Mouse (Mus musculus): ENCODE results near the gene Col11a2.
A peak's percentile ranks its signal among the peaks of the same experiment; 100 is the strongest.
"Not testable (repeated sequence)": the region's sequence is repeated elsewhere in the genome, so short reads cannot be mapped to it uniquely, and the experiment has no call there.

Gene Col11a2

DNA sequence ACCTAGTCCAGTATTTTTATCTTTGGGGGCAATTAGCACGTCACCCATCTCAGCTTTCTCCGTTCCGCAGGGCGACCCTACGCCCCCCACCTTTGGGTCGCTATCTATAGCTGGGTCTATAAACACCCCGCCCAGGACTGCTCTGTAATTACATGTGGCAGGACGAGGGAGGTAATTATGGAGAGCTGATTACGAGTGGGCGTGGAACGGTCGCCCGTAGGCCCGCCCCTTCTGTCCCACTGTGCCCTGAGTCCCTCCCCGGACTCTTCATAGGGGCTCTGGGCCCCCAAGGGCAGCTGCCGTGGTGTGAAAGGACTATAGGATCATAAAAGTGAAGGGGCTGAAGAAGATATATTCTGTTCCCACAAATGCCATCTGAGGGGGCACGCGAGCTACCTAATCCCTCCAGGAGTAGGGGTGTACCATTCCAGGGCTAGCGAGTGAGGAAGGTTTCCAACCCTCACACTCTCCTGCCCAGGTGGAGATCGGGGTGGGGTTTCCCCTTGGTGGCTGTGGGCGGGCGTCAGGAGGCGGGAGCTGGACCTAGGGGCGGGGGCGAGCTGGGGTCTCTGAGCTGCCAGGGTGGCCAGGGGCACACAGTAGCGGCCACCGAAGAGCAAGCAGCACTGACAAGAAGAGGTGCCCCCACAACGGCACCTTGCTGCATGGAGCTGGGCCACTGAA lies at the start of gene Col11a2:
Gene Col11a2, plus strand, starts transcription at position 560 of the 684 bp plus-strand sequence.
- no peak for DNase-seq

DNA sequence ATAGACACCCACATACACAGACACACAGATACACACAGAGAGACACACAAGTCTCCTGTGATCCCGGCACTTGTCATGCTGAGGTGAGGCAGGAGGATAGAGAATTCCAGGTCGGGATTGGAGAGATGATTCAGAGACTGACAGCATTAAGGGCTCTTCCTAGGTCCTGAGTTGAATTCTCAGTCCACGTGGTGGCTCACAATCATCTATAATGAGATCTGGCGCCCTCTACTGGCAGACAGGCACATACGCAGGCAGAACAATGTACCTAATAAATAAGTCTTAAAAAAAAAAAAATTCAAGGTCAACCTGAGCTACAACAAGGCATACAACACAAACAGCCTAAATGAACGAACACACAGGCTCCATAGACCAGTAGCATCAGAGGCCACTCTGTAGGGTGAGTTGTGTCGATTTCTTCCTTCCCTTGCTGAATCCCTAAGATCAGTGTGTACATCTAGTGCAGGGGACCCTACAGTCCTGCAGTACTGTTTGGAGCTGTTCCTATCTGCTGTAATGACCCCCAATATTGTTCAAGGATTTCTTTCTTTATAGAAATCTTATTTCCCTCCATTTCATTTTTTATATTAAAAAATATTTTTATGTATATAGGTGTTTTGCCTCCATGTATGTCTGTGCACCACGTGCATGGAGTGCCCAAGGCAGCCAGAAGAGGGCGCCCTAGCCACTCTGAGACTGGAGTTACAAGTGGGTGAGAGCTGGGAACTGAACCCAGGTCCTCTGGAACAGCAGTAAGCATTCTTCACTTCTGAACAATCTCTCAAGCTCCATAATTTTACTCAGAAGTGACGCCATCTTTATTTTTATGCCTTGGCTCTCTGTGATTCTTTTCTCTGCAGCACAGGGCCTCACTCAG lies 47.2 kb upstream of the Col11a2 start:
- DNase-seq = peak; percentile 69 to 82

DNA sequence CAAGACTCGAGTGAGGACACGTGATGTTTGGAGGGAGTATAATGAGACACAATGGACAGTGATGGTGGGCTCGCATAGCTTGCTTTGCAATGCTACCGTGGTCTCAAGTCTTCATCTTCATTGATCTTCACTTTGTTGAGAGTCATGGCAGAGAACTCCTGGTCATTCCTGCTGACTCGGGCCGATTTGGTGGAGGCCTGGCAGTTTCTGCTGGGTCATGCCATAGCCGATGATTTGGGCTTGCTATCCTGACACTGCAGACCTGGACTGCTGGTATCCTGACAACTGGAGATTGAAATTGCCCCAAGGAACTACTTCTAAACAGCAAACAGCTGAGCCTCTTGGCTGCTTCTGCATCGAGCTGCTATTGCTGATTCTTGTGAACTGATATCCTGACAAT lies 44.3 kb upstream of the Col11a2 start:
- no peak for DNase-seq

GRCm38 (mm10) chr17:33995651-33996050 lies 43.6 kb upstream of the Col11a2 start:
- DNase-seq = no peak

- not testable (repeated sequence) for DNase-seq
Measured at GRCm38 (mm10) chr17:33997025-33997424, 42.2 kb upstream of the Col11a2 start.

GRCm38 (mm10) chr17:33998697-33999096 lies 40.5 kb upstream of the Col11a2 start:
- DNase-seq = not testable (repeated sequence)

- DNase-seq = peak; percentile 51 to 75
Measured at GRCm38 (mm10) chr17:33999341-34000149, 39.7 kb upstream of the Col11a2 start.

- DNase-seq = peak; percentile 95 to 96
Measured at GRCm38 (mm10) chr17:34000150-34000537, 39.1 kb upstream of the Col11a2 start, which contains the start of gene H2-K1. Gene H2-K1, minus strand, starts transcription at chr17:34000347.

DNA sequence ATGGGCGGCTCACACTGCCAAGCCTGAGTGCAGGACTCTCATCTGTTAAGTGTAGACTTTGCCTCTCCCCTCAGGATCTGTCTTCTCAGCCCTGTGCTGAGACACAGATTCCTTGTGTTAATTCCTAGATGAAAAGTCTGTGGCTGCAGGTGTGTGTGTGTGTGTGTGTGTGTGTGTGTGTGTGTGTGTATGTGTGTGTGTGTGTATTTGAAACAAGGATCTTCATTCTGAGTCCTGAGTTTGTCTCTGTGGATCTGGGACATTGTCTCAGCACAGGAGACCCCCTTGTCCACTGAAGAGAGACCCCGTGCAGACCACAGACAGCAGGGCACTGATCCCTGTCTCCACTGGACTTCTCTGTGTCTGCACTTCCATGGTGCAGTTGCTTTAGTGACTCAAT lies 38.4 kb upstream of the Col11a2 start:
- DNase-seq = not testable (repeated sequence)

DNA sequence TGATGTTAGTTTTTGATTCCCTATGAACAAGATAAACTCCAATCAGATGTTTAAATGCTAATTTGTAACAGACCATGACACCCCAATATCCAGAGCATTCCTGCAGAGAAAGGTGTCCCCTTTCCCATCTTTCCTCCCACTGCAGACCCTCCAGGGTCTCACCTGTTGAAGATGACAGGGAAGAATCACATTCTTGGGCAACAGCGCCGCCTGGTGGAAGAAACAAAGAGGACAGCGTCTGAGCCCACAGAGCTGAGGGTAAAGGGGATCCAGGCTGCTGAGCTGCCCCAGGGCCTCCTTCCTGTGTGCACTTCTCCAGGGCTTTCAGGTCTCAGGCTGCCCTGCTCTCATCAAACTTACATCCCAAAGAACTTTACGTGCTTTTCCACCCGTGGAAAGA lies 35.8 kb upstream of the Col11a2 start:
- peak in 1 of 2 experiments; percentile 72 for DNase-seq

DNA sequence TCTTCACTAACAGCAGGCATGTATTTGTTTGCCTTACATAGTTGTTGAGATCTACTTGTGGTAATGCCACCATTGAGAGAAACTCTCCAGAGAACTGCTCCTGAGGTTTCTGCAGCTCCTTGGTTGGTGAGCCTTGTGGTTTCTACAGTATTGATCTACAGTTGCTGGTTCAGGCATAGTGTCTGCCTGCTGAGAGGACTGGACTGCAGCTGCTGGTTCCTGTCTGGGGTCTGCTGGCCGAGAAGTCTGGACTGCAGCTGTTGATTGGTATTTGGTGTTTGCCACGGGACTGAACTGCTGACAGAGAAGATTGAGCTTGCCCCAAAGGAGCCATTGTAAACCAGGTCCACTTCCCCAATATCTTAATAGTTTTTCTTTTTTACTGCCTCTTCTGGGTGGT lies 32.7 kb upstream of the Col11a2 start:
- no peak for DNase-seq

GRCm38 (mm10) chr17:34010156-34010555 lies 29.1 kb upstream of the Col11a2 start:
- DNase-seq = no peak

- no peak for DNase-seq
Measured at GRCm38 (mm10) chr17:34013436-34013835, 25.8 kb upstream of the Col11a2 start.

DNA sequence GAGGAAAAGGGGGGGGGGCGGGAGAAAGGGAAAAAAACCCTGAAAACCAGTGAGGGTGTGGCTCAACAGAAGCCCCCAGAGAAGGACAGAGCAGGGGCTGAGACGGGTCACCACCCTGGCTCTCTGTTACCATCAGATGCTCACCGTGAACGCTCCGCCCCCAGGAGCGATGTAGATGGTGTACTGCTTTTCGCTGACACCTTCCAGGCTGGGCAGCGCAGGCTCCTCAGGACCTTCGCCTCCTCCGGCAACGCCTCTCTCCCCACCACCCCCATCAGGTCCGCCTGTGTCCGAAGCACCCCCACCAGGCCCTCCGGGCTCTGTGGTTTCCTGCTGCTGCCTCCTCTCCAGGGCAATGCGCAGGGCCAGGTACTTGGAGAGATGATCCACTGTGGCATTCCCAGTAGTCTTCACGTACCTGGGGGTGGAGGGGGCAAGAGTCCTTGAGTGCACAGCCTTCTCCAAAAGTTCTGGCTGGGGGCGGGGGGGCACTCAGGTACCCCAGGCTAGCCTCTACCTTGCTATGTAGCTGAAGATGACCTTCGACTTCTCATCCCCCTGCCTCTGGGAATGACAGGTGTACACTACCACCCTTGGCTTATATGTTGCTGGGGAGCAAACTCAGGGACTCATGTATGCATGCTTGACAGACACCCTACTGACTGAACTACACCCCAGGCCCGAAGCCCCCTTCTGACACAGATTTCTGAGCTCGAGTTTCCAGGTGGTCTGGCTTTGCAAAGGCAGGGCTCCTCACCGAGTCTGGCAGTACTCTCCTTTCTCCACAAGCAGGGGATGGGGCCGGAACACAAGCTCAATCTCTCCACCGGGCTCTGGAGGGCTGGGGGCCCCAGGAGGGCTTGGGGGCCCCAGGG lies 17.5 kb upstream of the Col11a2 start:
- peak in 1 of 2 experiments; percentile 8 for DNase-seq

GRCm38 (mm10) chr17:34022414-34022783 lies 16.8 kb upstream of the Col11a2 start:
- no peak for DNase-seq

DNA sequence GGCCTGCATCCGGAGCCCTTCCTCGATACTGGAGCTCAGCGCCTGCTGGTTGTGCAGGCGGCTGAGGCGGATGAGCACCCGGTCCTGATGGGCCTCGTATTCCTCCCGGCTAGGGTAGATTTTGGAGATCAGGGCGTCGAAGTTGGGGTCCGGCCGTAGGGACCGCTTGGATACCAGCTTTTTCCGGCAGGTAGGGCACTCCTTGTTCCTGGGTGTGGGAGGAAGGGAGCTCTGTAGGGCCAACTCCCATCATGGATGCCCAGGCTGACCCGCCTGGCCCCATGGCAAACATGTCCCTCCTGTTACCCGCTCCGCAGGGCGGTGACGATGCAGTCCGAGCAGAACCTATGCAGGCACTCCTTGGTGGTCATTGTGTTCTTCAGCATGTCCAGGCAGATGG lies 16.2 kb upstream of the Col11a2 start:
- DNase-seq = no peak

GRCm38 (mm10) chr17:34023678-34024077 lies 15.6 kb upstream of the Col11a2 start:
- no peak for DNase-seq

DNA sequence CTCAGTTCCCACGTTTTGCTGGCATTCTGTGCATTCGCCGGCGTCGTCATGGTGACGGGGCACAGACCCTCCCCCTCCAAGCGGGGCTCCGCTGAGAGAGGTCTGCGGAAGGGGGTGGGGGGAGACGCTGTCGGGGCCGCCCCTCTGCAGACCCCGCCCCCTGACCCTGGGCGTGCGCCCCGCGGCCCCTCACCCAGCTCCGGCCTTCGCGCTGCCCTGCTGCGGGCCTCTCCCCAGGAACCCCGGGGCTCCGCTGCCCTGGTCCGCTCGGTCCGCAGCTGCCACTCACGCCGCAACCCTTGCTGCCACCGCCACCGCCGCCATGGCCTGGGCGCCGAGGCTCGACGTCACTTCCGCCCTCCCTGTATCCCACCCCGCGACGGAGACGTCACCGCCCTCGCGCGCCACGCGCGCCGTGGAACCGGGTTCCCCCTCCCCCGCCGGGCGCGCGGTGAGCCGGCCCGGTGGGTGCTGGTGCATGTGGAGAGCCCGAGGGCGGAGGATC lies 14.9 kb upstream of the Col11a2 start, which contains the start of gene Ring1:
Gene Ring1, minus strand, starts transcription at position 364 of the 505 bp plus-strand sequence.
- DNase-seq = peak; percentile 81 to 92

GRCm38 (mm10) chr17:34024861-34025755 lies 14.1 kb upstream of the Col11a2 start:
- DNase-seq = peak in 1 of 2 experiments; percentile 62

GRCm38 (mm10) chr17:34025756-34026151 lies 13.5 kb upstream of the Col11a2 start:
- DNase-seq = no peak

- no peak for DNase-seq
Measured at GRCm38 (mm10) chr17:34026221-34026620, 13.0 kb upstream of the Col11a2 start.

All from kidney, postnatal 36 days (tissue).